Mouse (Mus musculus): ENCODE measurements around the gene Pkn1. TPM values are rescaled to one million over a fixed set of nuclear protein-coding genes. Genes with fewer than 3 reads are reported as not detected.

Pkn1 gene
- polyA plus RNA-seq, 1 experiment from 2014 or later = 27.1 TPM

GRCm38 (mm10) chr8:83632083-83632707, 66.8 kb downstream of the Pkn1 start:
- Histone ChIP-seq H3K27ac (replicated peaks) (no peak overlapping the region), H3K4me2 (no peak overlapping the region), H3K4me3 (no peak overlapping the region), H3K4me1 (replicated peaks) (no peaks in the 10 kb centered on the region), H3K9me3 (no peaks in the 10 kb centered on the region), H3K9ac (no peak overlapping the region), H3K36me3 (no peaks in the 10 kb centered on the region), H3K27me3 (no peaks in the 10 kb centered on the region)
- ATAC-seq (ENCODE audit: low FRiP score, low read depth) = no peak
- WGBS = 91% methylated on average over 7 of the region's 7 CpGs

- no peaks in the 10 kb centered on the region for H3K36me3 ChIP-seq
- WGBS = 94% methylated on average over 6 of the region's 6 CpGs
- ATAC-seq (ENCODE audit: low FRiP score, low read depth) = no peak
- peaks cover 7% of the 10 kb centered on the region for H3K4me1 ChIP-seq (replicated peaks)
- H3K4me3 ChIP-seq = no peak overlapping the region
- H3K27ac ChIP-seq (replicated peaks) = no peak overlapping the region
- no peak overlapping the region for H3K9ac ChIP-seq
- H3K27me3 ChIP-seq = no peaks in the 10 kb centered on the region
- H3K4me2 ChIP-seq = no peak overlapping the region
- no peaks in the 10 kb centered on the region for H3K9me3 ChIP-seq
These were observed 73.2 kb downstream of the Pkn1 start for GRCm38 (mm10) chr8:83625676-83626299.

GRCm38 (mm10) chr8:83624739-83625138, 74.2 kb downstream of the Pkn1 start:
- H3K27me3 ChIP-seq = no peaks in the 10 kb centered on the region
- no peaks in the 10 kb centered on the region for H3K9me3 ChIP-seq
- H3K4me2 ChIP-seq = no peak overlapping the region
- no peak overlapping the region for H3K9ac ChIP-seq
- H3K27ac ChIP-seq (replicated peaks) = no peak overlapping the region
- WGBS = 40% methylated on average over 3 of the region's 3 CpGs
- H3K4me3 ChIP-seq = no peak overlapping the region
- no peaks in the 10 kb centered on the region for H3K36me3 ChIP-seq
- H3K4me1 ChIP-seq (replicated peaks) = peaks cover 7% of the 10 kb centered on the region
- no peak for ATAC-seq (ENCODE audit: low FRiP score, low read depth)

- Histone ChIP-seq H3K4me3 (no peak overlapping the region), H3K27me3 (no peaks in the 10 kb centered on the region), H3K9me3 (no peaks in the 10 kb centered on the region), H3K27ac (replicated peaks) (no peak overlapping the region), H3K4me1 (replicated peaks) (peaks cover 7% of the 10 kb centered on the region), H3K4me2 (no peak overlapping the region), H3K36me3 (no peaks in the 10 kb centered on the region), H3K9ac (no peak overlapping the region)
- 94% methylated on average over 7 of the region's 7 CpGs for WGBS
- no peak for ATAC-seq (ENCODE audit: low FRiP score, low read depth)
These were observed 75.4 kb downstream of the Pkn1 start for GRCm38 (mm10) chr8:83623549-83623948.

GRCm38 (mm10) chr8:83622389-83622989, 76.5 kb downstream of the Pkn1 start:
- Histone ChIP-seq H3K9ac (peak overlapping the region; percentile 66), H3K4me3 (peak overlapping the region; percentile 42), H3K36me3 (no peaks in the 10 kb centered on the region), H3K4me2 (peak overlapping the region; percentile 85), H3K27me3 (no peaks in the 10 kb centered on the region), H3K27ac (replicated peaks) (peak overlapping the region; percentile 68; the same call in 1 of the 2 replicates), H3K9me3 (no peaks in the 10 kb centered on the region), H3K4me1 (replicated peaks) (peaks cover 7% of the 10 kb centered on the region)
- 11% methylated on average over 23 of the region's 23 CpGs for WGBS
- ATAC-seq (ENCODE audit: low FRiP score, low read depth) = peak; percentile 95

- Histone ChIP-seq H3K36me3 (no peaks in the 10 kb centered on the region), H3K4me2 (peak overlapping the region; percentile 85), H3K9ac (peak overlapping the region; percentile 66), H3K4me3 (peak overlapping the region; percentile 42), H3K9me3 (no peaks in the 10 kb centered on the region), H3K27me3 (no peaks in the 10 kb centered on the region), H3K4me1 (replicated peaks) (peaks cover 7% of the 10 kb centered on the region), H3K27ac (replicated peaks) (peak overlapping the region; percentile 68; the same call in 1 of the 2 replicates)
- peak; percentile 87 for ATAC-seq (ENCODE audit: low FRiP score, low read depth)
- 59% methylated on average over 15 of the region's 15 CpGs for WGBS
These were observed 77.1 kb downstream of the Pkn1 start for GRCm38 (mm10) chr8:83621691-83622388.

- Histone ChIP-seq H3K4me3 (no peak overlapping the region), H3K27me3 (no peaks in the 10 kb centered on the region), H3K4me1 (replicated peaks) (peaks cover 7% of the 10 kb centered on the region), H3K4me2 (no peak overlapping the region), H3K9ac (no peak overlapping the region), H3K27ac (replicated peaks) (no peak overlapping the region), H3K9me3 (no peaks in the 10 kb centered on the region), H3K36me3 (no peaks in the 10 kb centered on the region)
- no peak for ATAC-seq (ENCODE audit: low FRiP score, low read depth)
- WGBS = 91% methylated on average over 9 of the region's 9 CpGs
These were observed 79.3 kb downstream of the Pkn1 start for GRCm38 (mm10) chr8:83619568-83620285.

GRCm38 (mm10) chr8:83618566-83618965, 80.4 kb downstream of the Pkn1 start:
- WGBS = 91% methylated on average over 2 of the region's 2 CpGs
- peaks cover 7% of the 10 kb centered on the region for H3K4me1 ChIP-seq (replicated peaks)
- H3K36me3 ChIP-seq = 0 out of 2 replicates have a peak, but pooled peaks cover 3% of the 10 kb centered on the region
- no peak for ATAC-seq (ENCODE audit: low FRiP score, low read depth)
- H3K27me3 ChIP-seq = no peaks in the 10 kb centered on the region
- no peak overlapping the region for H3K9ac ChIP-seq
- no peak overlapping the region for H3K4me3 ChIP-seq
- no peaks in the 10 kb centered on the region for H3K9me3 ChIP-seq
- no peak overlapping the region for H3K27ac ChIP-seq (replicated peaks)
- no peak overlapping the region for H3K4me2 ChIP-seq

GRCm38 (mm10) chr8:83617111-83617510, 81.9 kb downstream of the Pkn1 start:
- Histone ChIP-seq H3K9me3 (no peaks in the 10 kb centered on the region), H3K36me3 (peaks cover 15% of the 10 kb centered on the region), H3K4me2 (no peak overlapping the region), H3K9ac (no peak overlapping the region), H3K4me3 (no peak overlapping the region), H3K27me3 (no peaks in the 10 kb centered on the region), H3K4me1 (replicated peaks) (peaks cover 5% of the 10 kb centered on the region), H3K27ac (replicated peaks) (no peak overlapping the region)
- ATAC-seq (ENCODE audit: low FRiP score, low read depth) = no peak
- 92% methylated on average over 2 of the region's 2 CpGs for WGBS

- no peaks in the 10 kb centered on the region for H3K27me3 ChIP-seq
- H3K9ac ChIP-seq = no peak overlapping the region
- peaks cover 20% of the 10 kb centered on the region for H3K36me3 ChIP-seq
- no peak overlapping the region for H3K4me2 ChIP-seq
- H3K4me3 ChIP-seq = no peak overlapping the region
- no peak for ATAC-seq (ENCODE audit: low FRiP score, low read depth)
- peaks cover under 1% of the 10 kb centered on the region; the same call in 1 of the 2 replicates for H3K4me1 ChIP-seq (replicated peaks)
- no peaks in the 10 kb centered on the region for H3K9me3 ChIP-seq
- H3K27ac ChIP-seq (replicated peaks) = no peak overlapping the region
These were observed 82.4 kb downstream of the Pkn1 start for GRCm38 (mm10) chr8:83616625-83617024.

Measured in hindbrain, embryonic 15.5 days (tissue).